Mouse (Mus musculus): ENCODE data around the gene Olfr183. TPM values are rescaled to one million over a fixed set of nuclear protein-coding genes. Genes with fewer than 3 reads are reported as not detected.
"Not testable (repeated sequence)": the region's sequence is repeated elsewhere in the genome, so short reads cannot be mapped to it uniquely, and the experiment has no call there.

Olfr183 gene
- total RNA-seq (2015; ENCODE audit: low replicate concordance) (not detected in 2 replicates), total RNA-seq (2017; ENCODE audit: low replicate concordance) (not detected in 2 replicates)

GRCm38 (mm10) chr16:58995057-58995456 lies at the start of gene Olfr183:
Gene Olfr183 (plus strand): TSS chr16:58995357.
- no peak for ATAC-seq (replicated peaks; ENCODE audit: low FRiP score, poor library complexity, severe bottlenecking)

DNA sequence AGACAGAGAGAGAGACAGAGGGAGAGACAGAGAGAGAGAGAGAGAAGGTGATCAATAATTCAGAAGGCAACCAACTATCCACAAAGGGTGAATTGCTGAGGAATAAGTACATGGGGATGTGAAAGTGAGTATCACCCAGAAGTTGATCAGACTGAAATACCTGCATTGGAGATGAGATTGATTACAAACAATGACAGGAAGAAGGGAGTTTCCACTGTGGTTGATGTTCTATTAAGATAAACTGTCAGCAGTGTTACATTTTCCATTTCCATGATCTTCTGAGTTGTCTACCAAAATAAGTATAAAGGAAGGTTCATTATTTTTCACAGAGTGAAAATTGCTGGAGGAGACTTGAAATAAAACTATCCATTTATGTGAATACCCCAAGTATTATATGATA lies 12.0 kb downstream of the Olfr183 start:
- ATAC-seq (replicated peaks; ENCODE audit: low FRiP score, poor library complexity, severe bottlenecking): no peak

GRCm38 (mm10) chr16:59013357-59014018 lies 18.3 kb downstream of the Olfr183 start:
- ATAC-seq (replicated peaks; ENCODE audit: low FRiP score, poor library complexity, severe bottlenecking): no peak

DNA sequence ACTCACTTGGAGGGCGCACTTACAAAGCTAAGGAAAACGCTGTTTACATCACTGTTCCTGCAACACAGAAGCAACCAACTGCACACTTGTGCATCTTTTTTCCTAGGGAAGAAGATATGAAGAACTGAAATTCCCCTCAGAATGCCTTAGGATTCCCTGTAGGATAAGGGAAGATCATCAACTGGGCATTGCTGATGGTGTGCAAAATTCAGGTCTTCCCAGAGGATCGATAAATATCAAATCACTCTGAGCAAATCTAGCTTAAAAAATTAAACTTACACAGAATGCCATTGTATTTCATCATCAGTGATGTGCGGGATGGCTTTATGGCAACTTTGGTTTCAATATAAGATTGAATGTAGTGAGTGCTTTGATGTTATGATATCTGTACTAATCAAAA lies 35.0 kb downstream of the Olfr183 start, which contains the start of gene Olfr186:
Gene Olfr186, minus strand, starts transcription at position 101 of the 400 bp plus-strand sequence.
- ATAC-seq (replicated peaks; ENCODE audit: low FRiP score, poor library complexity, severe bottlenecking): no peak

- no peak for ATAC-seq (replicated peaks; ENCODE audit: low FRiP score, poor library complexity, severe bottlenecking)
Measured at GRCm38 (mm10) chr16:59039710-59040109, 44.6 kb downstream of the Olfr183 start, which contains the start of gene Olfr187. Gene Olfr187 (minus strand): TSS chr16:59039767.

GRCm38 (mm10) chr16:59045835-59046234 lies 50.7 kb downstream of the Olfr183 start:
- no peak for ATAC-seq (replicated peaks; ENCODE audit: low FRiP score, poor library complexity, severe bottlenecking)

- no peak for ATAC-seq (replicated peaks; ENCODE audit: low FRiP score, poor library complexity, severe bottlenecking)
Measured at GRCm38 (mm10) chr16:59047579-59047978, 52.4 kb downstream of the Olfr183 start.

GRCm38 (mm10) chr16:59048860-59049259 lies 53.7 kb downstream of the Olfr183 start:
- no peak for ATAC-seq (replicated peaks; ENCODE audit: low FRiP score, poor library complexity, severe bottlenecking)

DNA sequence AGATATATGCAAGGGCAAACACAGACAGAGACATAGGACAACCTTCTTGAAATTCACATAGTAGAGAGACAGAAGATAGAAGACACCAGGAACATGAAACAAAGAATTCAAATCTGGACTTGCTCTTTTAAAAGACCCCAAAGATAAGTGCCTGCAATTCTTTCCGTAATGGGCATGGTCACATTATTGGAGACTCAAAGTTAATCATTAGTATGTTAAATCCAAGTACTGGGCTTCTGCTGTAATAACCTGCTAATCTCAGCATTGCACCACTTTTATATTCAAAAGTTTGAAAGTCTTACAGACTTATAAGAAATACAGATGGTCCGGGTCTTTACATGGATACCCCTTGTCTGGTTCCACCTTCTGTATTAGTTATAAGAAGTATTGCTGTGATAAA lies 54.1 kb downstream of the Olfr183 start:
- not testable (repeated sequence) for ATAC-seq (replicated peaks; ENCODE audit: low FRiP score, poor library complexity, severe bottlenecking)

Other genes with a start within 250 kb of the Olfr183 start
- gene Olfr172, start 232.2 kb upstream of the Olfr183 start, total RNA-seq (2015; ENCODE audit: low replicate concordance): not detected in 2 replicates
- not detected in 2 replicates for gene Olfr172, start 232.2 kb upstream of the Olfr183 start, total RNA-seq (2017; ENCODE audit: low replicate concordance)
- gene Olfr173, start 195.1 kb upstream of the Olfr183 start, total RNA-seq (2015; ENCODE audit: low replicate concordance): not detected in 2 replicates
- gene Olfr173, start 195.1 kb upstream of the Olfr183 start, total RNA-seq (2017; ENCODE audit: low replicate concordance): not detected in 2 replicates
- not detected in 2 replicates for gene Olfr175-ps1, start 168.6 kb upstream of the Olfr183 start, total RNA-seq (2015; ENCODE audit: low replicate concordance)
- gene Olfr175-ps1, start 168.6 kb upstream of the Olfr183 start, total RNA-seq (2017; ENCODE audit: low replicate concordance): not detected in 2 replicates
- not detected in 2 replicates for gene Olfr177, start 120.6 kb upstream of the Olfr183 start, total RNA-seq (2015; ENCODE audit: low replicate concordance)
- not detected in 2 replicates for gene Olfr177, start 120.6 kb upstream of the Olfr183 start, total RNA-seq (2017; ENCODE audit: low replicate concordance)
- not detected in 2 replicates for gene Olfr178, start 103.3 kb upstream of the Olfr183 start, total RNA-seq (2015; ENCODE audit: low replicate concordance)
- not detected in 2 replicates for gene Olfr178, start 103.3 kb upstream of the Olfr183 start, total RNA-seq (2017; ENCODE audit: low replicate concordance)
- gene Olfr181, start 66.6 kb upstream of the Olfr183 start, total RNA-seq (2015; ENCODE audit: low replicate concordance): not detected in 2 replicates
- not detected in 2 replicates for gene Olfr181, start 66.6 kb upstream of the Olfr183 start, total RNA-seq (2017; ENCODE audit: low replicate concordance)
- not detected in 2 replicates for gene Olfr180, start 66.0 kb upstream of the Olfr183 start, total RNA-seq (2015; ENCODE audit: low replicate concordance)
- not detected in 2 replicates for gene Olfr180, start 66.0 kb upstream of the Olfr183 start, total RNA-seq (2017; ENCODE audit: low replicate concordance)
- gene Olfr186, start 34.9 kb downstream of the Olfr183 start, total RNA-seq (2015; ENCODE audit: low replicate concordance): not detected in 2 replicates
- not detected in 2 replicates for gene Olfr186, start 34.9 kb downstream of the Olfr183 start, total RNA-seq (2017; ENCODE audit: low replicate concordance)
- gene Olfr187, start 44.4 kb downstream of the Olfr183 start, total RNA-seq (2015; ENCODE audit: low replicate concordance): not detected in 2 replicates
- gene Olfr187, start 44.4 kb downstream of the Olfr183 start, total RNA-seq (2017; ENCODE audit: low replicate concordance): not detected in 2 replicates
- gene Olfr190, start 82.6 kb downstream of the Olfr183 start, total RNA-seq (2015; ENCODE audit: low replicate concordance): not detected in 2 replicates
- under 0.01 TPM in 1 of 2 replicates, not detected in the other for gene Olfr190, start 82.6 kb downstream of the Olfr183 start, total RNA-seq (2017; ENCODE audit: low replicate concordance)
- not detected in 2 replicates for gene Olfr191, start 94.5 kb downstream of the Olfr183 start, total RNA-seq (2015; ENCODE audit: low replicate concordance)
- gene Olfr191, start 94.5 kb downstream of the Olfr183 start, total RNA-seq (2017; ENCODE audit: low replicate concordance): not detected in 2 replicates
- not detected in 2 replicates for gene Olfr193, start 116.5 kb downstream of the Olfr183 start, total RNA-seq (2015; ENCODE audit: low replicate concordance)
- not detected in 2 replicates for gene Olfr193, start 116.5 kb downstream of the Olfr183 start, total RNA-seq (2017; ENCODE audit: low replicate concordance)
- not detected in 2 replicates for gene Olfr194, start 125.7 kb downstream of the Olfr183 start, total RNA-seq (2015; ENCODE audit: low replicate concordance)
- not detected in 2 replicates for gene Olfr194, start 125.7 kb downstream of the Olfr183 start, total RNA-seq (2017; ENCODE audit: low replicate concordance)
- gene Olfr195, start 151.7 kb downstream of the Olfr183 start, total RNA-seq (2015; ENCODE audit: low replicate concordance): not detected in 2 replicates
- gene Olfr195, start 151.7 kb downstream of the Olfr183 start, total RNA-seq (2017; ENCODE audit: low replicate concordance): not detected in 2 replicates
- not detected in 2 replicates for gene Olfr196, start 175.1 kb downstream of the Olfr183 start, total RNA-seq (2015; ENCODE audit: low replicate concordance)
- gene Olfr196, start 175.1 kb downstream of the Olfr183 start, total RNA-seq (2017; ENCODE audit: low replicate concordance): 0.28 TPM in 1 of 2 replicates, not detected in the other
- not detected in 2 replicates for gene Olfr198, start 208.2 kb downstream of the Olfr183 start, total RNA-seq (2015; ENCODE audit: low replicate concordance)
- gene Olfr198, start 208.2 kb downstream of the Olfr183 start, total RNA-seq (2017; ENCODE audit: low replicate concordance): not detected in 2 replicates
- gene Olfr199, start 224.4 kb downstream of the Olfr183 start, total RNA-seq (2015; ENCODE audit: low replicate concordance): not detected in 2 replicates
- gene Olfr199, start 224.4 kb downstream of the Olfr183 start, total RNA-seq (2017; ENCODE audit: low replicate concordance): not detected in 2 replicates

Data from erythroblast, adult 5-6 weeks (primary cell).